Mouse (Mus musculus) intestine, postnatal 0 days (tissue): ENCODE measurements at regions not wholly inside any gene's neighbourhood (a gene's known extent, or its start where the extent isn't known, plus 50 kb on each side); places are given as distances from the start of the nearest gene placed in this dataset.
A peak's percentile ranks its signal among the peaks of the same experiment; 100 is the strongest.

Experiments
- ATAC-seq: fragments of 200-750 bp; cut with Nextera tagmentation; 2 replicates; pipeline ENCODE4 v1.8.0; 2017; ENCODE audit warnings: mild to moderate bottlenecking, moderate TSS enrichment, moderate library complexity
- H3K27ac ChIP-seq: fragments of 300-500 bp; sonication (generic); 2 replicates; pipeline ENCODE4 v1.5.1; 2014; ENCODE audit warnings: mild to moderate bottlenecking, low read depth, low read length, moderate library complexity
- H3K27me3 ChIP-seq: fragments of 300-500 bp; sonication (generic); replicated peaks from 2 replicates; pipeline ENCODE4 v1.6.1; 2014; ENCODE audit warnings: low read length, mixed read lengths; ENCODE audit not compliant: control insufficient read depth, insufficient read depth
- H3K36me3 ChIP-seq: fragments of 300-500 bp; sonication (generic); 2 replicates; pipeline ENCODE4 v1.6.1; 2014; ENCODE audit warnings: mild to moderate bottlenecking, moderate library complexity; ENCODE audit not compliant: control insufficient read depth, insufficient read depth
- H3K4me1 ChIP-seq: fragments of 300-500 bp; sonication (generic); replicated peaks from 2 replicates; pipeline ENCODE4 v1.6.1; 2014; ENCODE audit warnings: antibody characterized with exemption, low read length, mixed read lengths; ENCODE audit not compliant: control insufficient read depth, insufficient read depth
- H3K4me2 ChIP-seq: fragments of 300-500 bp; sonication (generic); replicated peaks from 2 replicates; pipeline ENCODE4 v1.6.1; 2014; ENCODE audit warnings: low read depth, mild to moderate bottlenecking, moderate library complexity
- H3K4me3 ChIP-seq: fragments of 300-500 bp; sonication (generic); 2 replicates; pipeline ENCODE4 v1.5.1; 2014; ENCODE audit warnings: low read depth, low read length
- H3K9ac ChIP-seq: fragments of 300-500 bp; sonication (generic); 2 replicates; pipeline ENCODE4 v1.6.1; 2014; ENCODE audit warnings: mild to moderate bottlenecking, low read depth, low read length
- H3K9me3 ChIP-seq: fragments of 300-500 bp; sonication (generic); 2 replicates; pipeline ENCODE4 v1.6.1; 2016; ENCODE audit warnings: mixed run types; ENCODE audit not compliant: control insufficient read depth
- CTCF ChIP-seq: sonication (generic); IDR thresholded peaks from 2 replicates; pipeline ENCODE4 v1.5.1; 2016; ENCODE audit warnings: low read depth, mild to moderate bottlenecking, control low read depth, antibody characterized with exemption, moderate library complexity
- WGBS: fragments of 180-500 bp; shearing (Covaris S2); extraction: QIAGEN DNeasy Blood & Tissue Kit; methylation state at CpG from one replicate; pipeline ENCODE4 v1.1.7; 2014; 5-methylcytosine and 5-hydroxymethylcytosine counted together

DNA sequence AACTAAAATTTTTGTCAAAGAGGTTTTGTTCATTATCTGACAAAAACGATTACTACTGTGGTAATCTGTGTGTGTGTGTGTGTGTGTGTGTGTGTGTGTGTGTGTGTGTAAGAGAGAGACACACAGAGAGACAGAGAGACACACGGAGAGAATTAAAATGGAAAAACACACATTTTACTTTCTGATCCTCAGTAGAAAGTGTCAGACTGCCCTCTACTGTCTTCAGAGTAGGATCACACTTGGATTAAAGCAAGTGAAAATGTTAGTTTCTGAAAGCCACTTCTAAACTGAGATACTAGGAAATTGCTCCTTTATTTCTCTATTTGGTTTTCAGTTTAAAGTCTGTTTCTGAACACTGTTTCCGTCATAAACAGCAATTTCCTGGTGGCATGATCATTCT lies 57.3 kb upstream of the Cylc1 start:
- Histone ChIP-seq H3K9ac (no peak overlapping the region), H3K4me2 (no peak overlapping the region), H3K27me3 (no peaks in the 10 kb centered on the region), H3K4me1 (no peaks in the 10 kb centered on the region), H3K4me3 (no peak overlapping the region), H3K27ac (no peak overlapping the region), H3K36me3 (no peaks in the 10 kb centered on the region), H3K9me3 (no peaks in the 10 kb centered on the region)
- TF ChIP-seq CTCF, result peak; percentile 40
- ATAC-seq, result no peak
- WGBS, result 29% methylated on average over 3 of the region's 3 CpGs
